Mouse (Mus musculus) heart, postnatal 0 days (tissue): ENCODE results near the gene Tenm3. TPM values are rescaled to one million over a fixed set of nuclear protein-coding genes. Genes with fewer than 3 reads are reported as not detected.

Experiments used
- ATAC-seq: fragments of 200-750 bp; cut with Nextera tagmentation; 2 replicates; pipeline ENCODE4 v1.8.0; 2017; ENCODE audit warnings: low read depth, moderate number of reproducible peaks, moderate library complexity; ENCODE audit not compliant: insufficient read depth
- DNase-seq: peaks from one replicate; pipeline ENCODE4 v3.0.0-alpha.2; 2016; ENCODE audit warnings: low spot score
- H3K27ac ChIP-seq: fragments of 300-500 bp; sonication (generic); 2 replicates; pipeline ENCODE4 v1.5.1; 2014; ENCODE audit warnings: low read depth, mild to moderate bottlenecking
- H3K27me3 ChIP-seq: fragments of 300-500 bp; sonication (generic); 2 replicates; pipeline ENCODE4 v1.6.1; 2014; ENCODE audit warnings: low read length, mixed read lengths; ENCODE audit not compliant: control insufficient read depth, insufficient read depth
- H3K36me3 ChIP-seq: fragments of 300-500 bp; sonication (generic); replicated peaks from 2 replicates; pipeline ENCODE4 v1.6.1; 2014; ENCODE audit warnings: low read length, mixed read lengths; ENCODE audit not compliant: control insufficient read depth, insufficient read depth
- H3K4me1 ChIP-seq: fragments of 300-500 bp; sonication (generic); 2 replicates; pipeline ENCODE4 v1.6.1; 2014; ENCODE audit warnings: antibody characterized with exemption; ENCODE audit not compliant: control insufficient read depth, insufficient read depth
- H3K4me2 ChIP-seq: fragments of 300-500 bp; sonication (generic); 2 replicates; pipeline ENCODE4 v1.6.1; 2014; ENCODE audit warnings: low read depth, mild to moderate bottlenecking, low read length, moderate library complexity
- H3K4me3 ChIP-seq: fragments of 300-500 bp; sonication (generic); 2 replicates; pipeline ENCODE4 v1.5.1; 2014; ENCODE audit warnings: low read depth, low read length
- H3K9ac ChIP-seq: fragments of 300-500 bp; sonication (generic); replicated peaks from 2 replicates; pipeline ENCODE4 v1.6.1; 2014; ENCODE audit warnings: low read depth, low read length, mixed read lengths
- H3K9me3 ChIP-seq: fragments of 300-500 bp; sonication (generic); replicated peaks from 2 replicates; pipeline ENCODE4 v1.6.1; 2016; ENCODE audit warnings: low read length; ENCODE audit not compliant: control insufficient read depth
- CTCF ChIP-seq: IDR thresholded peaks from 2 replicates; pipeline ENCODE4 v1.5.1; 2016; ENCODE audit warnings: antibody characterized with exemption, control low read depth, low read depth
- EP300 ChIP-seq: IDR thresholded peaks from 2 replicates; pipeline ENCODE4 v1.6.1; 2016; ENCODE audit warnings: antibody characterized with exemption, low read depth
- WGBS: fragments of 180-500 bp; shearing (Covaris S2); extraction: QIAGEN DNeasy Blood & Tissue Kit; methylation state at CpG from one replicate; pipeline ENCODE4 v1.1.7; 2014; 5-methylcytosine and 5-hydroxymethylcytosine counted together
- polyA plus RNA-seq: library from polyadenylated mRNA; unstranded; fragments of >200 nt; fragmentation: Nextera tagmentation; extraction: Ambion mirVana; gene quantifications from 2 replicates; pipeline ENCODE4 v1.2.1, GENCODE M21; 2015
- total RNA-seq: library from RNA; depleted of rRNA; stranded (reverse); fragments of >200 nt; gene quantifications from 2 replicates; pipeline ENCODE4 v1.2.3, GENCODE M21; 2014; ENCODE audit warnings: low replicate concordance

The Tenm3 gene
- total and polyA plus RNA-seq, 2 experiments from 2014 or later: 1.6 to 17.2 TPM

DNA sequence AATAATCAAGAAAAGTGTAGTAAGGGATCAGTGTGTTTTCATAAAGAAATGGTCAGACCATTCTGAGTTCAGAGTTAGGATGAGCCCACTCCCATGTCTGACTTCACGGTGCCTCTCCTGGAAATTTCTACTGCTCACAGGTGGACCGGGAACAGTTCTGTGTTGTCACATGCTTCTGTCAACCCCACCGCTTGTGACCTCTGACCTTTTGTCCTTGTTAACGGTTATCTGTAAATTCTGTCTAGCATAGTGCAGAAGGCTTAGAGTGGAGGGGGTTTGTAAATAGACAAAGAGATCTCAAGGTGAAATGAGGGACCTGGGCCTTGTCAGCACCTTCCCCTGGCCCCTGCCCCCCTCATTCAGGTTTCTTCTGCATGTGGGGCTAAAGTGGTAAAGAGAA lies 244.7 kb downstream of the Tenm3 start:
- Histone ChIP-seq H3K4me1 (peaks cover 5% of the 10 kb centered on the region; the same call in 1 of the 2 replicates), H3K4me3 (no peak overlapping the region), H3K4me2 (no peak overlapping the region), H3K9ac (no peak overlapping the region), H3K27ac (no peak overlapping the region), H3K36me3 (no peaks in the 10 kb centered on the region), H3K27me3 (no peaks in the 10 kb centered on the region), H3K9me3 (no peaks in the 10 kb centered on the region)
- ATAC-seq (no peak), DNase-seq (no peak)
- whole genome bisulfite sequencing: 42% methylated on average over 4 of the region's 4 CpGs
- TF ChIP-seq CTCF (no peak), EP300 (no peak)

DNA sequence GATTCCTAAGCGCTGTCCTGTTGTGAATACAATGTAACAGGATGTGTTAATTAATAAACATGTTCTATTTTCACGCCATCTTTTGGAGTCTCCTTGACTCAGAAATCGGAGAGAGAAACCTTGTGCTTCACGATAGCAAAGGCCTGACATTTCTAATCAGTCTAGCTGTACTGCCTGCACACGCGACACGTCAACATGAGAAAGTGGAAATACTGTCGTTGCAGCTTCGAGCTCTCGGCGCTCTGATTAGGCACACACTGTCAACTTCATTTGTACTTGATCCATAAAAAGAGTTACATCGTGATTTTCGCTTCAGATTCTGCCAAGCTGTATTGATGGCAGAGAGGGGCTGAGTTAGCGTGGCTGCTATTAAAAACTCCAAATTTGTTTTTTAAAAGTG lies 247.4 kb downstream of the Tenm3 start:
- no peak overlapping the region for H3K27ac ChIP-seq
- no peaks in the 10 kb centered on the region for H3K9me3 ChIP-seq
- WGBS: 42% methylated on average over 14 of the region's 14 CpGs
- peaks cover 5% of the 10 kb centered on the region; the same call in 1 of the 2 replicates for H3K4me1 ChIP-seq
- no peaks in the 10 kb centered on the region for H3K36me3 ChIP-seq
- H3K4me2 ChIP-seq: peak overlapping the region; percentile 25; the same call in 1 of the 2 replicates
- no peaks in the 10 kb centered on the region for H3K27me3 ChIP-seq
- no peak for TF ChIP-seq EP300
- DNase-seq (no peak), ATAC-seq (peak; percentile 30; the same call in 1 of the 2 replicates)
- H3K9ac ChIP-seq: no peak overlapping the region
- no peak overlapping the region for H3K4me3 ChIP-seq

DNA sequence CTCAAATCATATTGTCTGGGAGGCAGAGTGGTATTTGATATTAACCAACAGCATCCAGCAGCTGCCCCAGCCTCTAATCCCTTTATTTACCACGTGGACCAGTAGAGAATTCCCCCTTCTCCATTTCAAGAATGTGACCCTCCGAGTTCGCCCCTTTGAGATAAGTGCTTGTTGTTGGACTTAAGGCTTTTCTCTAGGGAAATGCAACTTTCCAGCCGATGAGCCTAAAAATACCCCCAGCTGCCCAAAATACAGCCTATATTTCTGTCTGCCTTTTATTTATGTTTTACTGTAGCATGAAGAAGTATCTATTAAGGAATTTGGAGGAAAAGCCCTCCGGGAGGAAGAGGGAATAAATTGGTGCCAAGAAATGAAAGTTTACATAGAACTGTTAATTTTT lies 251.9 kb downstream of the Tenm3 start:
- Histone ChIP-seq H3K9me3 (no peaks in the 10 kb centered on the region), H3K4me1 (peaks cover 13% of the 10 kb centered on the region; the same call in 1 of the 2 replicates), H3K4me3 (no peak overlapping the region), H3K9ac (no peak overlapping the region), H3K27me3 (no peaks in the 10 kb centered on the region), H3K27ac (no peak overlapping the region), H3K4me2 (no peak overlapping the region), H3K36me3 (no peaks in the 10 kb centered on the region)
- ATAC-seq (no peak), DNase-seq (no peak)
- WGBS: 26% methylated on average over 5 of the region's 5 CpGs
- TF ChIP-seq CTCF: no peak

DNA sequence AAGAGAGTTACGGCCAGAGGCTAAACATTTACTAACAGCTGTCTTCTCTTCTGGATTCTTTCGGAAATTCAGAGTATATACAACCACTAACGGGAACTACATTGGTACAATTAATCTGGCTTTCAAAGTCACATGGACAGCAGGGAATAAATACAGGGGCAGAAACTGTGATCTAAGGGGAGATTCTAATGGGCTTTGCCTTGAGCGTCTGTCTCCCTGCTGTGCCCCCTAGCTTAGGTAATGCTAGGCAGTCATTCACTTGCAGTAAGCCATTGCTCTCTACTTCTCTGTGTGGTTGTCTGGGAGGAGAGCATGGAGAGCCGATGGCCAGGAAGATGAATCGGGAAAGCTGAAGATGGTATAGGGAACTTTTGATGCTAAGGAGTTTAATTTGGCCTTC lies 264.0 kb downstream of the Tenm3 start:
- Histone ChIP-seq H3K27ac (no peak overlapping the region), H3K36me3 (no peaks in the 10 kb centered on the region), H3K9me3 (no peaks in the 10 kb centered on the region), H3K4me2 (no peak overlapping the region; the same call in 1 of the 2 replicates), H3K9ac (no peak overlapping the region), H3K4me1 (no peaks in the 10 kb centered on the region), H3K27me3 (no peaks in the 10 kb centered on the region), H3K4me3 (no peak overlapping the region)
- ATAC-seq (no peak), DNase-seq (no peak)
- no peak for TF ChIP-seq CTCF
- 44% methylated on average over 6 of the region's 6 CpGs for WGBS

DNA sequence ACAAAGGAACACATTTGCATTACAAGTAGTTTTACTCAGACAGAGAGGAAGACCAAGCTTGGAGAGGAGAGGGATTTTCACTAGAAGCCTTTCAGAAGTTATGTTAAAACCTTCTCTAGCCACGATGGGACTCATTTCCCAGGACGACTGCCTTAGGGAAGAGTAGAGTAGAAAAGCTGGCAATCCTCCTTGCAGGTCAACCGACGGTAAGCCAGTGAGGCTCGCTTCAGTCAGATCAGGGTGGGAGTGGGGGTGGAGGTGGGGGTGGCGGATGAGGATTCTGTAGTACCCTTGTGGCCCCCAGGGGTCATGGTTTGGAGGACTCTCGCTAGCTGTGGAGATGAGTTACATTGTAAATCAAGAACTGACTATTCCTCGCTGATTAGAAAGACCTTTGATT lies 264.6 kb downstream of the Tenm3 start:
- no peaks in the 10 kb centered on the region for H3K4me1 ChIP-seq
- H3K9ac ChIP-seq: no peak overlapping the region
- H3K27ac ChIP-seq: no peak overlapping the region
- no peaks in the 10 kb centered on the region for H3K27me3 ChIP-seq
- DNase-seq (no peak), ATAC-seq (no peak)
- TF ChIP-seq CTCF (no peak), EP300 (no peak)
- WGBS: 27% methylated on average over 8 of the region's 8 CpGs
- no peak overlapping the region for H3K4me3 ChIP-seq
- no peak overlapping the region; the same call in 1 of the 2 replicates for H3K4me2 ChIP-seq
- H3K36me3 ChIP-seq: no peaks in the 10 kb centered on the region
- no peaks in the 10 kb centered on the region for H3K9me3 ChIP-seq

DNA sequence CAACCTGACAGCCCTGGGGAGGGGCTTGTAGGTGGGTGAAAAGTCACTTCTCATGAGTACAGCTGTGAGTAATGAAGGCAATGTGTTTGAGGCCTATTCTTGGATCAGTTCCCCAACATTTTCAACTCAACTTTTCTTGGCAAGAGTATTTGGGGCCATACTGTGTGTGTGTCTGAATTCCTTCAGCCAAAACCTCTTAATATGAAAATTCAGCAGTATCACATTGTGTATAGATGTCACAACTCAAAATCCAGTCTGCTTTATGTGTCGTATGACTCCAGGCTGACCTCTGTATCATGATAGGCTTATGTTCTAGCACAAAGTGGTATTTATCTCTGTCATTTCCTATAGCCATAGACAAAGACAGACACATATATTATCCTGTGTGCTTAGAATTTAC lies 270.8 kb downstream of the Tenm3 start:
- H3K4me1 ChIP-seq: no peaks in the 10 kb centered on the region

More for the DNA sequence above, 270.8 kb downstream of the Tenm3 start:
- WGBS: 70% methylated on average over 1 of the region's 1 CpGs
- TF ChIP-seq EP300: no peak
- no peak for TF ChIP-seq CTCF
- DNase-seq: no peak
- Histone ChIP-seq H3K9ac (no peak overlapping the region), H3K27ac (no peak overlapping the region), H3K27me3 (no peaks in the 10 kb centered on the region), H3K4me3 (no peak overlapping the region), H3K4me2 (no peak overlapping the region), H3K9me3 (no peaks in the 10 kb centered on the region), H3K36me3 (no peaks in the 10 kb centered on the region)
- no peak for ATAC-seq
